Mouse (Mus musculus) ES-E14 (cell line): ENCODE measurements around the gene Dgkd. TPM values are rescaled to one million over a fixed set of nuclear protein-coding genes. Genes with fewer than 3 reads are reported as not detected.

Source experiments
- DNase-seq: peaks from one replicate; pipeline ENCODE4 v3.0.0-alpha.2; 2013; ENCODE audit warnings: low read depth, low spot score
- H3K27ac ChIP-seq: 2 replicates; pipeline ENCODE4 v1.5.1; 2012; ENCODE audit warnings: low read depth, mild to moderate bottlenecking, low read length, moderate library complexity, mixed read lengths; ENCODE audit not compliant: poor library complexity, insufficient read depth, severe bottlenecking
- H3K36me3 ChIP-seq: 2 replicates; pipeline ENCODE4 v1.6.1; 2012; ENCODE audit warnings: mild to moderate bottlenecking, low read length, moderate library complexity, mixed read lengths; ENCODE audit not compliant: control insufficient read depth, poor library complexity, insufficient read depth, severe bottlenecking
- H3K4me1 ChIP-seq, 2 experiments: fragments of 150-350 bp in 1 of 2; sonication (generic) in 1 of 2; 2 replicates each; pipeline ENCODE4 v1.6.1; 2012; ENCODE audit warnings: low read length in 2 of 2, mild to moderate bottlenecking in 1 of 2, mixed read lengths in 1 of 2; ENCODE audit not compliant: control insufficient read depth in 2 of 2, insufficient read depth in 2 of 2, poor library complexity in 1 of 2
- H3K4me3 ChIP-seq, 2 experiments: fragments of 150-350 bp in 1 of 2; sonication (generic) in 1 of 2; 2 replicates each; pipeline ENCODE4 v1.5.1; 2012; ENCODE audit warnings: low read length in 2 of 2, low read depth in 1 of 2, mild to moderate bottlenecking in 1 of 2, mixed read lengths in 1 of 2; ENCODE audit not compliant: insufficient read depth in 1 of 2, poor library complexity in 1 of 2, severe bottlenecking in 1 of 2
- H3K9ac ChIP-seq: 2 replicates; pipeline ENCODE4 v1.6.1; 2012; ENCODE audit warnings: low read depth, mild to moderate bottlenecking, low read length, mixed read lengths; ENCODE audit not compliant: poor library complexity, insufficient read depth, severe bottlenecking
- H3K9me3 ChIP-seq: fragments of 150-350 bp; sonication (generic); 2 replicates; pipeline ENCODE4 v1.6.1; 2012; ENCODE audit warnings: low read depth, mild to moderate bottlenecking, low read length; ENCODE audit not compliant: control insufficient read depth, insufficient read depth
- CHD2 ChIP-seq: IDR thresholded peaks from 2 replicates; pipeline ENCODE4 v1.6.1; 2014; ENCODE audit warnings: mild to moderate bottlenecking, low read depth, low read length, inconsistent platforms
- HCFC1 ChIP-seq: IDR thresholded peaks from 2 replicates; pipeline ENCODE4 v1.6.1; 2012; ENCODE audit warnings: low read length, inconsistent platforms, borderline replicate concordance; ENCODE audit not compliant: insufficient read depth
- MAFK ChIP-seq: IDR thresholded peaks from 2 replicates; pipeline ENCODE4 v1.6.1; 2014; ENCODE audit warnings: mild to moderate bottlenecking, low read depth, low read length, inconsistent platforms; ENCODE audit not compliant: insufficient read depth
- ZC3H11A ChIP-seq: IDR thresholded peaks from 2 replicates; pipeline ENCODE4 v1.6.1; 2012; ENCODE audit warnings: low read depth, mild to moderate bottlenecking, inconsistent platforms, low read length, borderline replicate concordance
- ZNF384 ChIP-seq: IDR thresholded peaks from 2 replicates; pipeline ENCODE4 v1.6.1; 2012; ENCODE audit warnings: low read depth, low read length, inconsistent platforms
- in situ Hi-C, 2 experiments: fragments of 600-800 bp; cut with MboI; formaldehyde crosslinking; loops; one replicate each; pipeline ENCODE4 v1.15.1; 2025; ENCODE audit warnings: low sequenced_read_pairs in 2 of 2, inconsistent platforms in 1 of 2; ENCODE audit not compliant: unreplicated experiment in 2 of 2
- total RNA-seq: library from RNA; depleted of rRNA; stranded (reverse); fragments of 300-350 nt; gene quantifications from 2 replicates; pipeline ENCODE4 v1.2.3, GENCODE M21; 2012

Dgkd gene
- total RNA-seq, 1 experiment = 37.4 TPM

- in situ Hi-C loops = no loop called here
Observed at GRCm38 (mm10) chr1:87863602-87864001, 10.5 kb downstream of the Dgkd start.

GRCm38 (mm10) chr1:87864889-87865288 lies 11.8 kb downstream of the Dgkd start:
- in situ Hi-C loops = no loop called here

More at GRCm38 (mm10) chr1:87863602-87864001, 10.5 kb downstream of the Dgkd start:
- TF ChIP-seq HCFC1 (no peak), ZC3H11A (no peak), MAFK (no peak), ZNF384 (no peak), CHD2 (no peak)
- no peaks in the 10 kb centered on the region for H3K36me3 ChIP-seq
- no peak overlapping the region for H3K27ac ChIP-seq
- H3K9ac ChIP-seq = no peak overlapping the region
- peaks cover 0 to 2% of the 10 kb centered on the region in 2 experiments; a peak in 1 of 4 replicates for H3K4me1 ChIP-seq
- DNase-seq = no peak
- no peak overlapping the region for H3K4me3 ChIP-seq
- no peaks in the 10 kb centered on the region for H3K9me3 ChIP-seq

GRCm38 (mm10) chr1:87866672-87867071 lies 13.6 kb downstream of the Dgkd start:
- Histone ChIP-seq H3K9me3 (no peaks in the 10 kb centered on the region), H3K27ac (no peak overlapping the region), H3K36me3 (no peaks in the 10 kb centered on the region), H3K4me1 (peaks cover 0 to 2% of the 10 kb centered on the region in 2 experiments; a peak in 1 of 4 replicates), H3K9ac (no peak overlapping the region), H3K4me3 (no peak overlapping the region)
- no peak for DNase-seq
- TF ChIP-seq HCFC1 (no peak), MAFK (no peak), CHD2 (no peak), ZC3H11A (no peak), ZNF384 (no peak)
- in situ Hi-C loops = no loop called here

More at GRCm38 (mm10) chr1:87864889-87865288, 11.8 kb downstream of the Dgkd start:
- H3K9ac ChIP-seq = no peak overlapping the region
- DNase-seq = no peak
- TF ChIP-seq ZC3H11A = no peak
- TF ChIP-seq HCFC1 = no peak
- 0 out of 2 replicates have a peak, but pooled peaks have one; percentile 24 for TF ChIP-seq ZNF384
- TF ChIP-seq MAFK = no peak
- no peak overlapping the region for H3K27ac ChIP-seq
- no peaks in the 10 kb centered on the region for H3K36me3 ChIP-seq
- H3K9me3 ChIP-seq = no peaks in the 10 kb centered on the region
- no peak overlapping the region for H3K4me3 ChIP-seq
- H3K4me1 ChIP-seq = peaks cover 0 to 2% of the 10 kb centered on the region in 2 experiments; a peak in 1 of 4 replicates

- no peaks in the 10 kb centered on the region for H3K36me3 ChIP-seq
- DNase-seq = no peak
- H3K4me1 ChIP-seq = 0 out of 4 replicates have a peak, but pooled peaks cover 0 to 2% of the 10 kb centered on the region in 2 experiments
- no peaks in the 10 kb centered on the region for H3K9me3 ChIP-seq
- H3K27ac ChIP-seq = no peak overlapping the region
- in situ Hi-C loops = no loop called here
- H3K4me3 ChIP-seq = no peak overlapping the region
- no peak overlapping the region for H3K9ac ChIP-seq
- TF ChIP-seq HCFC1 (no peak), MAFK (no peak), ZNF384 (no peak), CHD2 (no peak), ZC3H11A (no peak)
Observed at GRCm38 (mm10) chr1:87871546-87871945, 18.5 kb downstream of the Dgkd start.

- Histone ChIP-seq H3K36me3 (no peaks in the 10 kb centered on the region), H3K9ac (no peak overlapping the region), H3K4me1 (peaks cover 0 to 4% of the 10 kb centered on the region in 2 experiments; a peak in 1 of 4 replicates), H3K9me3 (no peaks in the 10 kb centered on the region), H3K4me3 (no peak overlapping the region), H3K27ac (no peak overlapping the region)
- in situ Hi-C loops = no loop called here
- no peak for DNase-seq
- TF ChIP-seq ZNF384 = no peak
- no peak for TF ChIP-seq ZC3H11A
- no peak for TF ChIP-seq HCFC1
- no peak for TF ChIP-seq CHD2
- no peak for TF ChIP-seq MAFK
Observed at GRCm38 (mm10) chr1:87873081-87873480, 20.0 kb downstream of the Dgkd start.
